Mouse (Mus musculus): ENCODE results near the gene Pemt. TPM values are rescaled to one million over a fixed set of nuclear protein-coding genes. Genes with fewer than 3 reads are reported as not detected.
A peak's percentile ranks its signal among the peaks of the same experiment; 100 is the strongest.

Gene Pemt
- polyA plus RNA-seq, 1 experiment from 2014 or later: 6.0 TPM

DNA sequence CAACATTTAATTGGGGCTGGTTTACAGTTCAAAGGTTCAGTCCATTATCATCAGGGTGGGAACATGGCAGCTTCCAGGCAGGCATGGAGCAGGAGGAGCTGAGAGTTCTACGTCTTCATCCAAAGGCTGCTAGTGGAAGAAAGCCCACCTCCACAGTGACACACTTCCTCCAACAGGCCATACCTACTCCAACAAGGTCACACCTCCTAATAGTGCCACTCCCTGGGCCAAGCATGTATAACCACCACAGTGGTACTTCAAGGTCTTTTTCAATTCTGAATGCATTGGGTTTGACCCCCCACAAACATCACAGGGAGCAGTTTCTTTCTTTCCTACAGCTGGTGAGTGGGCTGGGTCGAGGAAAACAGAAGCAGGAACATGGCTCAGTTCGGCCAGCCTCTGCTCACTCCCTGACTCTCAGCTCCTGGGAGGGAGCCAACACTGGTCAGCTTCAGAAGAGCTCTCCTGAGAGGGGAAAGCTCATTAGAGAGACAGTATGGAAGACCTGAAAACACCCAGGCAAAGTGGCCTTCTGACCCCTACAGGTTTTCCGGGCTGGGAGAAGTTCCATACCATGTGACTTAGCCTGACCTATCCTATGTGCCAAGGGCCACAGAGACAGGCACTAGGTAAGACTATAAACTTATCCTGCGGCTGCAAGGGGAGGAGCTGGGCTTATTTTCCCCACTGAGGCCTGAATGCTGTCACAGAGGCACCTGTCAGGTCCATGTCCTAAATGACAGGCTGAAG is 44.9 kb downstream of the Pemt start:
- Histone ChIP-seq H3K4me1 (ENCODE audit: insufficient read depth, low read depth, low read length) (no peaks in the 10 kb centered on the region), H3K9me3 (ENCODE audit: low read length) (no peaks in the 10 kb centered on the region), H3K36me3 (ENCODE audit: insufficient read depth, low read length) (no peaks in the 10 kb centered on the region), H3K4me2 (replicated peaks; ENCODE audit: low read depth, low read length) (no peak overlapping the region), H3K4me3 (ENCODE audit: low read depth, low read length) (no peak overlapping the region), H3K27ac (ENCODE audit: low read length) (no peak overlapping the region), H3K27me3 (replicated peaks; ENCODE audit: insufficient read depth, low read length) (no peaks in the 10 kb centered on the region), H3K9ac (replicated peaks; ENCODE audit: low read depth) (no peak overlapping the region)
- WGBS: 73% methylated on average over 5 of the region's 5 CpGs
- ATAC-seq (no peak), DNase-seq (ENCODE audit: low spot score) (no peak)
- no peak for TF ChIP-seq EP300 (IDR thresholded peaks at IDR 0.05)

DNA sequence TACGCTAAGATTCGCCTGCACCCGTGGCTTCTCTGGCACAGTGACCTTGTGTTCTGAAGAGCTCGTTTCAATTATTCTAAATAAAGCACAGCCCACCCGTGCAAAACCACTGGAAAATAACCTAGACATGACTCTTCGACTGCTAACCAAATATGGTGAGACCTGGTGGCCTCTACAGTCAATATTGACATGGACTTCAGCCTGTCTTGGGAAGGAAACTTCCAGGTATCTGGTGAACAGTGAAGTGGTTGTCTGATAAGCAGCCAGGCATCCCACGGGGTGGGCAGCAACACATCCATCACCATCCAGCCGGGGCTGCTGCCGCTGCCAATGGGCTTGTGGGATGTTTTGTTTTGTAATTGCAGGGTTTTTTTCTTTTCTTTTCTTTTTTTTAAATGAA is 52.0 kb downstream of the Pemt start:
- Histone ChIP-seq H3K9ac (replicated peaks; ENCODE audit: low read depth) (no peak overlapping the region), H3K9me3 (ENCODE audit: low read length) (no peaks in the 10 kb centered on the region), H3K4me1 (ENCODE audit: insufficient read depth, low read depth, low read length) (no peaks in the 10 kb centered on the region), H3K4me2 (replicated peaks; ENCODE audit: low read depth, low read length) (no peak overlapping the region), H3K27me3 (replicated peaks; ENCODE audit: insufficient read depth, low read length) (no peaks in the 10 kb centered on the region), H3K4me3 (ENCODE audit: low read depth, low read length) (no peak overlapping the region), H3K27ac (ENCODE audit: low read length) (no peak overlapping the region), H3K36me3 (ENCODE audit: insufficient read depth, low read length) (no peaks in the 10 kb centered on the region)
- ATAC-seq (no peak), DNase-seq (ENCODE audit: low spot score) (no peak)
- TF ChIP-seq EP300 (IDR thresholded peaks at IDR 0.05) (no peak), CTCF (IDR thresholded peaks at IDR 0.05) (no peak)
- 29% methylated on average over 9 of the region's 9 CpGs for WGBS

- no peak for TF ChIP-seq CTCF (IDR thresholded peaks at IDR 0.05)
- TF ChIP-seq EP300 (IDR thresholded peaks at IDR 0.05): no peak
- peak; percentile 65 for DNase-seq (ENCODE audit: low spot score)
- no peak overlapping the region for H3K9ac ChIP-seq (replicated peaks; ENCODE audit: low read depth)
- no peak overlapping the region for H3K4me3 ChIP-seq (ENCODE audit: low read depth, low read length)
- ATAC-seq: peak; percentile 84
- no peaks in the 10 kb centered on the region for H3K27me3 ChIP-seq (replicated peaks; ENCODE audit: insufficient read depth, low read length)
- no peaks in the 10 kb centered on the region for H3K36me3 ChIP-seq (ENCODE audit: insufficient read depth, low read length)
- H3K9me3 ChIP-seq (ENCODE audit: low read length): no peaks in the 10 kb centered on the region
- WGBS: 32% methylated on average over 8 of the region's 8 CpGs
- no peak overlapping the region for H3K27ac ChIP-seq (ENCODE audit: low read length)
- no peak overlapping the region for H3K4me2 ChIP-seq (replicated peaks; ENCODE audit: low read depth, low read length)
- H3K4me1 ChIP-seq (ENCODE audit: insufficient read depth, low read depth, low read length): no peaks in the 10 kb centered on the region
Observed at GRCm38 (mm10) chr11:59991365-59991764, 54.9 kb downstream of the Pemt start.

DNA sequence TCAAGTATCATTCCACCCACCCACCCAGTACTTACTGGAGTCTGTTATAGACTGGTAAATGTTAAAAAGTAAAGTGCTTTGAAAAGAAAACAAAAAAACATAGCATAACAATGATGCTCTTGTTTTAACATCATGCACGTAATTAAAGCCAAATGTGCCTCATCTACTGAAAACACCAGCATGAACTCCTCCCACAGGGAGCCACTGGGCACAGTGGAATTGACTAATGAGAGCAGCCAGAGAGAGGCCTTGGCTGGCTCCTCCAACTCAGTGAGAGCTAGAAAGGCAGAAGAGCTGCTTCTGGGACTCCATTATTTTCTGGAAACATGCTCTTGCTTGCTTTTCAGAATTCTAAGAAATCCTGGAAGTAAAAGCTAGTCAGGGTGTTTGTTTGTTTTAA is 56.9 kb downstream of the Pemt start:
- WGBS: 84% methylated on average over 1 of the region's 1 CpGs
- Histone ChIP-seq H3K4me3 (ENCODE audit: low read depth, low read length) (no peak overlapping the region), H3K9me3 (ENCODE audit: low read length) (no peaks in the 10 kb centered on the region), H3K9ac (replicated peaks; ENCODE audit: low read depth) (no peak overlapping the region), H3K27ac (ENCODE audit: low read length) (no peak overlapping the region), H3K27me3 (replicated peaks; ENCODE audit: insufficient read depth, low read length) (no peaks in the 10 kb centered on the region), H3K4me1 (ENCODE audit: insufficient read depth, low read depth, low read length) (no peaks in the 10 kb centered on the region), H3K4me2 (replicated peaks; ENCODE audit: low read depth, low read length) (no peak overlapping the region), H3K36me3 (ENCODE audit: insufficient read depth, low read length) (no peaks in the 10 kb centered on the region)
- ATAC-seq (no peak), DNase-seq (ENCODE audit: low spot score) (no peak)
- TF ChIP-seq CTCF (IDR thresholded peaks at IDR 0.05): no peak
- no peak for TF ChIP-seq EP300 (IDR thresholded peaks at IDR 0.05)

- no peak for TF ChIP-seq EP300 (IDR thresholded peaks at IDR 0.05)
- TF ChIP-seq CTCF (IDR thresholded peaks at IDR 0.05): no peak
- H3K27ac ChIP-seq (ENCODE audit: low read length): no peak overlapping the region
- H3K9ac ChIP-seq (replicated peaks; ENCODE audit: low read depth): no peak overlapping the region
- H3K27me3 ChIP-seq (replicated peaks; ENCODE audit: insufficient read depth, low read length): no peaks in the 10 kb centered on the region
- ATAC-seq (no peak), DNase-seq (ENCODE audit: low spot score) (no peak)
- H3K9me3 ChIP-seq (ENCODE audit: low read length): no peaks in the 10 kb centered on the region
- H3K36me3 ChIP-seq (ENCODE audit: insufficient read depth, low read length): no peaks in the 10 kb centered on the region
- WGBS: 74% methylated on average over 5 of the region's 5 CpGs
- H3K4me1 ChIP-seq (ENCODE audit: insufficient read depth, low read depth, low read length): no peaks in the 10 kb centered on the region
- H3K4me3 ChIP-seq (ENCODE audit: low read depth, low read length): no peak overlapping the region
- no peak overlapping the region for H3K4me2 ChIP-seq (replicated peaks; ENCODE audit: low read depth, low read length)
Observed at GRCm38 (mm10) chr11:59977831-59978230, 68.5 kb downstream of the Pemt start.

GRCm38 (mm10) chr11:59975241-59975640 is 71.0 kb downstream of the Pemt start:
- Histone ChIP-seq H3K4me1 (ENCODE audit: insufficient read depth, low read depth, low read length) (no peaks in the 10 kb centered on the region), H3K36me3 (ENCODE audit: insufficient read depth, low read length) (no peaks in the 10 kb centered on the region), H3K9me3 (ENCODE audit: low read length) (no peaks in the 10 kb centered on the region), H3K9ac (replicated peaks; ENCODE audit: low read depth) (no peak overlapping the region), H3K4me2 (replicated peaks; ENCODE audit: low read depth, low read length) (no peak overlapping the region), H3K27ac (ENCODE audit: low read length) (no peak overlapping the region), H3K27me3 (replicated peaks; ENCODE audit: insufficient read depth, low read length) (no peaks in the 10 kb centered on the region), H3K4me3 (ENCODE audit: low read depth, low read length) (no peak overlapping the region)
- WGBS: 57% methylated on average over 10 of the region's 10 CpGs
- DNase-seq (ENCODE audit: low spot score) (no peak), ATAC-seq (no peak)
- TF ChIP-seq EP300 (IDR thresholded peaks at IDR 0.05) (no peak), CTCF (IDR thresholded peaks at IDR 0.05) (no peak)

GRCm38 (mm10) chr11:59973389-59973788 is 72.9 kb downstream of the Pemt start:
- no peaks in the 10 kb centered on the region for H3K4me1 ChIP-seq (ENCODE audit: insufficient read depth, low read depth, low read length)
- H3K4me3 ChIP-seq (ENCODE audit: low read depth, low read length): no peak overlapping the region
- no peak overlapping the region for H3K27ac ChIP-seq (ENCODE audit: low read length)
- DNase-seq (ENCODE audit: low spot score) (no peak), ATAC-seq (no peak)
- 77% methylated on average over 5 of the region's 5 CpGs for WGBS
- no peaks in the 10 kb centered on the region for H3K27me3 ChIP-seq (replicated peaks; ENCODE audit: insufficient read depth, low read length)
- TF ChIP-seq CTCF (IDR thresholded peaks at IDR 0.05) (no peak), EP300 (IDR thresholded peaks at IDR 0.05) (no peak)
- H3K4me2 ChIP-seq (replicated peaks; ENCODE audit: low read depth, low read length): no peak overlapping the region
- no peak overlapping the region for H3K9ac ChIP-seq (replicated peaks; ENCODE audit: low read depth)
- no peaks in the 10 kb centered on the region for H3K9me3 ChIP-seq (ENCODE audit: low read length)
- H3K36me3 ChIP-seq (ENCODE audit: insufficient read depth, low read length): no peaks in the 10 kb centered on the region
